Mouse (Mus musculus) colon, adult 2 months (tissue): ENCODE measurements around the gene Galnt14. TPM values are rescaled to one million over a fixed set of nuclear protein-coding genes. Genes with fewer than 3 reads are reported as not detected.

Source experiments
- polyA plus RNA-seq: library from polyadenylated mRNA; depleted of rRNA; stranded (reverse); fragments of >200 nt; gene quantifications from 2 replicates; pipeline ENCODE4 v1.2.3, GENCODE M21; 2012; rRNA removed

The Galnt14 gene
- polyA plus RNA-seq: 0.08 and 0.16 TPM in 2 replicates

DNA sequence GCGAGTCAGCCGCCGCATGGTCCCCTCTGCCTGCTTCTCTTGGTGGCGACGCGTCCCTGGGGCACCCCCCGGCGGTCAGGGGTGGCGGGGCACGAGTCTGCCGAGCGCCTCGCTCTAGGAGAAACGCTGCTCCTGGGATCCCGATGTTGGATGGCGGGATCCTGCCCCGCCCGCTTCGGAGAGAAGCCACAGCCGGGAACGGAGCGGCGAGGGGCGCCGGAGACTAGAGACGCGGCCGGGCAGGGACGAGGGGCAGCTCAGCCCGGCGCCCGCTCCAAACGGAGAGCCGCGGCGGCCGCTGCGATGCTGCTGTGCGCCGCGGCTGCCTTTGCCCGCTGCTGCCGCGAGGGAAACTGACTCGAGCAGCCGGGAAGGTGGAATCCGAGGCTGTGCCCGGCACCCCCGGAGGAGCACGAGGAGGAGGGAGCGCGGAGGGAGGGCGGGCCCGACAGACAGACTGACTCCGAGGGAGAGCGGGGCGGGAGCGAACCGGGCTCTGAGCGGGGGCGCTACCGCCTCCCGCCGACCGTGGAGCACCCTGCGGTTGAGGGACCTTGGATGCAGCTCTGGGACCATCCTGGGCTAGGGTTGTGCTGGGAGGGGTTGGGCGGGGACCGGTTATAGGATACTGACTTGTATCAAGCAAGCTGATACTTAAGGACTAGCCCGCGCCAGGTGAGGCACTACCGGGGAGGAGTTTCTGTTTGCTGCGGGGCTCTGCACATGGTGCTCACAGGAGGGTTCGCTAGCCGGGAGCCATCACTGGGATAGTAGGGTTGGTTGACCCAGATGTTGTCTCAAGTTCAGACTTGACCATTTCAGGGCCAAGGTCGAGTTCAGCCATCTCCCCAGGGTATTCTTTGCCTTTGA lies at the start of gene Galnt14:
TSS of gene Galnt14 (minus strand) at position 412 of the 870 bp plus-strand sequence.

Other genes starting within 250 kb of the Galnt14 start
- gene Ehd3, start 93.7 kb upstream of the Galnt14 start, polyA plus RNA-seq: 2.3 and 4.0 TPM in 2 replicates
- 30.4 and 42.0 TPM in 2 replicates for gene Xdh, start 239.7 kb upstream of the Galnt14 start, polyA plus RNA-seq